Mouse (Mus musculus) midbrain, postnatal 0 days (tissue): ENCODE measurements around the gene Ctnnbl1. TPM values are rescaled to one million over a fixed set of nuclear protein-coding genes. Genes with fewer than 3 reads are reported as not detected.

Experiments used
- ATAC-seq: fragments of 200-750 bp; cut with Nextera tagmentation; 2 replicates; pipeline ENCODE4 v1.8.0; 2017; ENCODE audit warnings: moderate number of reproducible peaks, mild to moderate bottlenecking, moderate TSS enrichment, moderate library complexity; ENCODE audit not compliant: low FRiP score
- DNase-seq: peaks from one replicate; pipeline ENCODE4 v3.0.0-alpha.2; 2015; ENCODE audit warnings: low spot score
- H3K27ac ChIP-seq: fragments of 300-500 bp; sonication (generic); 2 replicates; pipeline ENCODE4 v1.5.1; 2014; ENCODE audit warnings: low read depth, mild to moderate bottlenecking, low read length, mixed read lengths
- H3K27me3 ChIP-seq: fragments of 300-500 bp; sonication (generic); 2 replicates; pipeline ENCODE4 v1.6.1; 2014; ENCODE audit warnings: low read length, control low read depth, mixed read lengths; ENCODE audit not compliant: insufficient read depth
- H3K36me3 ChIP-seq: fragments of 300-500 bp; sonication (generic); 2 replicates; pipeline ENCODE4 v1.6.1; 2014; ENCODE audit warnings: low read length, control low read depth, mixed read lengths; ENCODE audit not compliant: insufficient read depth
- H3K4me1 ChIP-seq: fragments of 300-500 bp; sonication (generic); 2 replicates; pipeline ENCODE4 v1.6.1; 2014; ENCODE audit warnings: mild to moderate bottlenecking, control low read depth, antibody characterized with exemption, low read length, mixed read lengths; ENCODE audit not compliant: insufficient read depth
- H3K4me2 ChIP-seq: fragments of 300-500 bp; sonication (generic); 2 replicates; pipeline ENCODE4 v1.6.1; 2014; ENCODE audit warnings: low read depth, mild to moderate bottlenecking, low read length, mixed read lengths; ENCODE audit not compliant: poor library complexity, severe bottlenecking
- H3K4me3 ChIP-seq: fragments of 300-500 bp; sonication (generic); 2 replicates; pipeline ENCODE4 v1.5.1; 2014; ENCODE audit warnings: low read depth, mild to moderate bottlenecking, low read length, moderate library complexity
- H3K9ac ChIP-seq: fragments of 300-500 bp; sonication (generic); replicated peaks from 2 replicates; pipeline ENCODE4 v1.6.1; 2014; ENCODE audit warnings: mild to moderate bottlenecking, low read length, moderate library complexity, mixed read lengths; ENCODE audit not compliant: poor library complexity, severe bottlenecking
- H3K9me3 ChIP-seq: fragments of 300-500 bp; sonication (generic); 2 replicates; pipeline ENCODE4 v1.6.1; 2016; ENCODE audit warnings: low read length, control low read depth
- CTCF ChIP-seq: IDR thresholded peaks from 2 replicates; pipeline ENCODE4 v1.5.1; 2016; ENCODE audit warnings: antibody characterized with exemption, mild to moderate bottlenecking
- WGBS: fragments of 180-500 bp; shearing (Covaris S2); extraction: QIAGEN DNeasy Blood & Tissue Kit; methylation state at CpG from one replicate; pipeline ENCODE4 v1.1.7; 2014; 5-methylcytosine and 5-hydroxymethylcytosine counted together
- polyA plus RNA-seq: library from polyadenylated mRNA; unstranded; fragments of >200 nt; fragmentation: Nextera tagmentation; extraction: Ambion mirVana; gene quantifications from 2 replicates; pipeline ENCODE4 v1.2.1, GENCODE M21; 2015
- total RNA-seq: library from RNA; depleted of rRNA; stranded (reverse); fragments of >200 nt; gene quantifications from 2 replicates; pipeline ENCODE4 v1.2.3, GENCODE M21; 2014; rRNA removed

Gene Ctnnbl1
- total and polyA plus RNA-seq, 2 experiments from 2014 or later: 40.0 to 44.7 TPM

GRCm38 (mm10) chr2:157935444-157936171 is 198.4 kb downstream of the Ctnnbl1 start:
- Histone ChIP-seq H3K27ac (no peak overlapping the region), H3K4me3 (no peak overlapping the region), H3K9me3 (no peaks in the 10 kb centered on the region), H3K27me3 (no peaks in the 10 kb centered on the region), H3K36me3 (peaks cover 32% of the 10 kb centered on the region), H3K4me1 (peaks cover 2% of the 10 kb centered on the region; the same call in 1 of the 2 replicates), H3K9ac (no peak overlapping the region), H3K4me2 (no peak overlapping the region)
- no peak for ATAC-seq
- no peak for DNase-seq
- no peak for TF ChIP-seq CTCF
- WGBS: 79% methylated on average over 11 of the region's 11 CpGs

GRCm38 (mm10) chr2:157936676-157937075 is 199.5 kb downstream of the Ctnnbl1 start:
- DNase-seq (no peak), ATAC-seq (no peak)
- H3K36me3 ChIP-seq: peaks cover 32% of the 10 kb centered on the region
- peaks cover 9% of the 10 kb centered on the region; the same call in 1 of the 2 replicates for H3K4me1 ChIP-seq
- H3K27ac ChIP-seq: no peak overlapping the region
- H3K27me3 ChIP-seq: no peaks in the 10 kb centered on the region
- 85% methylated on average over 4 of the region's 4 CpGs for WGBS
- H3K9me3 ChIP-seq: no peaks in the 10 kb centered on the region
- H3K4me2 ChIP-seq: no peak overlapping the region
- H3K4me3 ChIP-seq: no peak overlapping the region
- no peak overlapping the region for H3K9ac ChIP-seq
- TF ChIP-seq CTCF: peak; percentile 56

GRCm38 (mm10) chr2:157940586-157941185 is 203.5 kb downstream of the Ctnnbl1 start:
- Histone ChIP-seq H3K9ac (no peak overlapping the region), H3K27me3 (no peaks in the 10 kb centered on the region), H3K27ac (no peak overlapping the region), H3K4me1 (peaks cover 14% of the 10 kb centered on the region; the same call in 1 of the 2 replicates), H3K4me2 (peak overlapping the region; percentile 15; the same call in 1 of the 2 replicates), H3K4me3 (no peak overlapping the region), H3K9me3 (no peaks in the 10 kb centered on the region), H3K36me3 (peaks cover 27% of the 10 kb centered on the region)
- WGBS: 17% methylated on average over 18 of the region's 18 CpGs
- ATAC-seq: no peak
- DNase-seq: no peak
- TF ChIP-seq CTCF: no peak

Other genes starting within 250 kb of the Ctnnbl1 start
- gene Nnat, start 177.3 kb upstream of the Ctnnbl1 start, total RNA-seq: 7,900 and 8,478 TPM in 2 replicates
- gene Nnat, start 177.3 kb upstream of the Ctnnbl1 start, polyA plus RNA-seq: 8,374 and 8,478 TPM in 2 replicates
- gene Blcap, start 166.1 kb upstream of the Ctnnbl1 start, total RNA-seq: 307 and 309 TPM in 2 replicates
- gene Blcap, start 166.1 kb upstream of the Ctnnbl1 start, polyA plus RNA-seq: 394 and 397 TPM in 2 replicates
- 349 and 393 TPM in 2 replicates for gene Vstm2l, start 177.3 kb downstream of the Ctnnbl1 start, total RNA-seq
- 57.0 and 61.8 TPM in 2 replicates for gene Vstm2l, start 177.3 kb downstream of the Ctnnbl1 start, polyA plus RNA-seq